Mouse (Mus musculus) kidney, adult 2 months (tissue): Measurements from ENCODE around the gene Cdc42ep2.

Experiments
- CTCF ChIP-seq: fragments of 200-500 bp; conservative IDR thresholded peaks from 2 replicates; pipeline ENCODE4 v1.5.1; 2011; ENCODE audit warnings: low read depth, mild to moderate bottlenecking, control low read depth, low read length, moderate library complexity, mixed read lengths; ENCODE audit not compliant: insufficient read depth, insufficient read length
- POLR2A ChIP-seq: fragments of 200-500 bp; IDR thresholded peaks from one replicate; pipeline ENCODE4 v1.6.1; 2011; ENCODE audit warnings: low read depth, low read length, control low read depth

GRCm38 (mm10) chr19:5951631-5952030, 27.0 kb upstream of the Cdc42ep2 start:
- TF ChIP-seq CTCF: no peak
- no peak for TF ChIP-seq POLR2A
